Mouse (Mus musculus): ENCODE data around the gene Ccdc54.

Gene Ccdc54

DNA sequence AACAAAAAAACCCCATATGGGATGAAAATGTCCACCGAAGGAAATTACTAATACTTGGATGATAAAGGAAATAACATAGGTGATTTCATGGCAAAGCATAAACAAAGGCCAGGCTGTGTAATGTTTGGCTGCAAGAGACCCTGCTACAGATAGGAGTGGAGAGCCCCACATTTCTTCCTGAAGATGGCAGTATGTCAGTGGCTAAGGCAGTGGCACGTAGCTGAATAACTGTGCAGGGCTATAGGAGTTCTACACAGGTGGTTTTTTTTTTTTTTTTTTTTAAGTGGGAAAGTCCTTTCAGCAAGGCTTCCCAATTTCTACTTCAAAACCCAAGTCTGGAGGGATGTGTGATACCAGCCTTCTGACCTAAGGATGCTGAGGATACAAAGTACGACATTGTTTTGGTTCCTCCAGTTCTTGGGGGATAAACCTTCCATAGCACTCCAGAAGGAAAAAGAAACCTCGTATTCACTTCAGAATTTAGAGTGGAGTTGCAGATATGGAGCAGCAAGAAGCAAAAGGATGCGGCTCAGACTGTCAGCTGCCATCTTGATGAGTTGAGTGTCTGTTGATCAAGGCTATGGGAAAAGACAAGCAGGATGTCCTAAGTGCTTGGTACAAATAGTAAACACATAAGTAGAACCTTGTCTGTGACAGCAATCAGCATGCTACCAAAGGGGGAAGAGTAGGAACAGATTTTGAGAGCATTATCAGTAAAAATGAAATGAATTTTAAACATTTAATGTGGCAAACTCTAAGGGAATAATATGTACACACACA lies 48.2 kb downstream of the Ccdc54 start:
- DNase-seq (ENCODE audit: extremely low read depth, low read depth) = no peak
